Mouse (Mus musculus) forebrain, postnatal 0 days (tissue): Measurements from ENCODE around the gene Shtn1. TPM values are rescaled to one million over a fixed set of nuclear protein-coding genes. Genes with fewer than 3 reads are reported as not detected.
A peak's percentile ranks its signal among the peaks of the same experiment; 100 is the strongest.

ENCODE experiments used
- ATAC-seq: fragments of 200-750 bp; cut with Nextera tagmentation; 2 replicates; pipeline ENCODE4 v1.8.0; 2017; ENCODE audit warnings: mild to moderate bottlenecking, moderate library complexity
- DNase-seq: peaks from one replicate; pipeline ENCODE4 v3.0.0-alpha.2; 2015
- H3K27ac ChIP-seq: fragments of 300-500 bp; sonication (generic); 2 replicates; pipeline ENCODE4 v1.5.1; 2014; ENCODE audit warnings: low read depth, mild to moderate bottlenecking, antibody characterized with exemption, low read length, moderate library complexity, mixed read lengths
- H3K27me3 ChIP-seq: fragments of 300-500 bp; sonication (generic); 2 replicates; pipeline ENCODE4 v1.6.1; 2014; ENCODE audit warnings: mild to moderate bottlenecking, low read length, mixed read lengths; ENCODE audit not compliant: insufficient read depth
- H3K36me3 ChIP-seq: fragments of 300-500 bp; sonication (generic); 2 replicates; pipeline ENCODE4 v1.6.1; 2014; ENCODE audit warnings: mild to moderate bottlenecking, moderate library complexity; ENCODE audit not compliant: insufficient read depth
- H3K4me1 ChIP-seq: fragments of 300-500 bp; sonication (generic); 2 replicates; pipeline ENCODE4 v1.6.1; 2014; ENCODE audit warnings: antibody characterized with exemption; ENCODE audit not compliant: insufficient read depth
- H3K4me2 ChIP-seq: fragments of 300-500 bp; sonication (generic); 2 replicates; pipeline ENCODE4 v1.6.1; 2014; ENCODE audit warnings: low read depth, mild to moderate bottlenecking, moderate library complexity
- H3K4me3 ChIP-seq: fragments of 300-500 bp; sonication (generic); 2 replicates; pipeline ENCODE4 v1.5.1; 2014; ENCODE audit warnings: low read depth, low read length, mixed read lengths
- H3K9ac ChIP-seq: fragments of 300-500 bp; sonication (generic); 2 replicates; pipeline ENCODE4 v1.6.1; 2014; ENCODE audit warnings: mild to moderate bottlenecking
- H3K9me3 ChIP-seq: fragments of 300-500 bp; sonication (generic); 2 replicates; pipeline ENCODE4 v1.6.1; 2016; ENCODE audit warnings: low read length
- CTCF ChIP-seq: sonication (generic); IDR thresholded peaks from 2 replicates; pipeline ENCODE4 v1.5.1; 2016; ENCODE audit warnings: antibody characterized with exemption, control low read depth, low read depth
- WGBS: fragments of 180-500 bp; shearing (Covaris S2); extraction: QIAGEN DNeasy Blood & Tissue Kit; methylation state at CpG from one replicate; pipeline ENCODE4 v1.1.7; 2014; 5-methylcytosine and 5-hydroxymethylcytosine counted together
- polyA plus RNA-seq: library from polyadenylated mRNA; unstranded; fragments of >200 nt; fragmentation: Nextera tagmentation; extraction: Ambion mirVana; gene quantifications from 2 replicates; pipeline ENCODE4 v1.2.1, GENCODE M21; 2015
- total RNA-seq: library from RNA; depleted of rRNA; stranded (reverse); fragments of >200 nt; gene quantifications from 2 replicates; pipeline ENCODE4 v1.2.3, GENCODE M21; 2014; rRNA removed

Shtn1 gene
- total and polyA plus RNA-seq, 2 experiments from 2014 or later, result 77.4 to 120 TPM

DNA sequence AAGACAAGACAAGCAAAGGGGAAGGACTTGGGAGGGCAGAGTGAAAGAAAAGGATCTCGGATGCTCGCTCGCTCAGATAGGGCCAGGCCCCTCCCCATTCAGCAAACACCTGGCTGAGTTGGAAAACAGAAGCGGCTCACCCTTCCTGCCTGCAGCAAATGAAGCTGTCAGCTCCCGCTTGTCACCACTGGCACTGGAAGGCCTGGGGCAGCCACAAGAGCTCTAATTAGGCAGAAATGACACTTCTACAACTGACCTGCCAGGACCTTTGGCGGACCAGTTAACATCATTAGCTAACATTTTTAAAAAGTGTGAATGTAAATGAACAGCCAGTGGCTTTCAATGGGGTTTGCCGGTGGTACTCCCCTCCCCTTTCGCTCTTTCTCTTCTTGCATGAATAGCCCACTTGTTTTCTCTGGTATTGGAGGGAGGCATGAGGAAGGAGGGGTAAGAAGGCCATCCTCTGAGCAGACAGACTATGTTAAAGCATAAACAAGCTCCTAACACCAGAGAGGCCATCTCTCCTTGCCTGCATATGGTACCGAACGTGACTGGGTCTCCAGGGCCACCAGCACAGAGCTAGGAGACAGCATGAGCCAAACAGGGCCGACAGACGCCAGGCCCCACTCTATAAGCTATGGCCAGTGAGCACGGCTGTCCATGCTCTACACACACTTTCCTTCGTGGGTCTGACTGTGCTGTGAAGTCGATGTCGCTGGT lies 144.7 kb downstream of the Shtn1 start:
- H3K4me2 ChIP-seq, result no peak overlapping the region
- 0 out of 2 replicates have a peak, but pooled peaks cover 5% of the 10 kb centered on the region for H3K4me1 ChIP-seq
- ATAC-seq, result peak; percentile 65
- H3K27ac ChIP-seq, result no peak overlapping the region
- H3K36me3 ChIP-seq, result no peaks in the 10 kb centered on the region
- TF ChIP-seq CTCF, result no peak
- WGBS, result 8% methylated on average over 16 of the region's 16 CpGs
- H3K9me3 ChIP-seq, result no peaks in the 10 kb centered on the region
- DNase-seq, result peak; percentile 41
- peaks cover 30% of the 10 kb centered on the region for H3K27me3 ChIP-seq
- no peak overlapping the region for H3K4me3 ChIP-seq
- H3K9ac ChIP-seq, result no peak overlapping the region

Other genes with a start within 250 kb of the Shtn1 start
- 0.92 and 2.0 TPM in 2 replicates for gene Eno4, start 132.7 kb downstream of the Shtn1 start, total RNA-seq
- 1.0 and 2.0 TPM in 2 replicates for gene Eno4, start 132.7 kb downstream of the Shtn1 start, polyA plus RNA-seq
- gene Hspa12a, start 132.4 kb downstream of the Shtn1 start, total RNA-seq, result 53.7 and 75.8 TPM in 2 replicates
- gene Hspa12a, start 132.4 kb downstream of the Shtn1 start, polyA plus RNA-seq, result 45.5 and 52.6 TPM in 2 replicates
- 4.2 and 7.2 TPM in 2 replicates for gene Vax1, start 94.0 kb upstream of the Shtn1 start, total RNA-seq
- 1.8 and 3.2 TPM in 2 replicates for gene Vax1, start 94.0 kb upstream of the Shtn1 start, polyA plus RNA-seq
- gene Kcnk18, start 143.1 kb upstream of the Shtn1 start, total RNA-seq, result 0.08 TPM in 1 of 2 replicates, not detected in the other
- gene Kcnk18, start 143.1 kb upstream of the Shtn1 start, polyA plus RNA-seq, result 0.08 TPM in 1 of 2 replicates, not detected in the other
- gene Slc18a2, start 184.8 kb upstream of the Shtn1 start, total RNA-seq, result 7.8 and 9.3 TPM in 2 replicates
- 7.7 and 15.0 TPM in 2 replicates for gene Slc18a2, start 184.8 kb upstream of the Shtn1 start, polyA plus RNA-seq
- 79.8 and 91.9 TPM in 2 replicates for gene Rps12-ps3, start 246.2 kb upstream of the Shtn1 start, total RNA-seq
- gene Rps12-ps3, start 246.2 kb upstream of the Shtn1 start, polyA plus RNA-seq, result 3.6 and 6.9 TPM in 2 replicates